19 mouse cellular contexts compared by ENCODE assay signal in the genomic region with DNA sequence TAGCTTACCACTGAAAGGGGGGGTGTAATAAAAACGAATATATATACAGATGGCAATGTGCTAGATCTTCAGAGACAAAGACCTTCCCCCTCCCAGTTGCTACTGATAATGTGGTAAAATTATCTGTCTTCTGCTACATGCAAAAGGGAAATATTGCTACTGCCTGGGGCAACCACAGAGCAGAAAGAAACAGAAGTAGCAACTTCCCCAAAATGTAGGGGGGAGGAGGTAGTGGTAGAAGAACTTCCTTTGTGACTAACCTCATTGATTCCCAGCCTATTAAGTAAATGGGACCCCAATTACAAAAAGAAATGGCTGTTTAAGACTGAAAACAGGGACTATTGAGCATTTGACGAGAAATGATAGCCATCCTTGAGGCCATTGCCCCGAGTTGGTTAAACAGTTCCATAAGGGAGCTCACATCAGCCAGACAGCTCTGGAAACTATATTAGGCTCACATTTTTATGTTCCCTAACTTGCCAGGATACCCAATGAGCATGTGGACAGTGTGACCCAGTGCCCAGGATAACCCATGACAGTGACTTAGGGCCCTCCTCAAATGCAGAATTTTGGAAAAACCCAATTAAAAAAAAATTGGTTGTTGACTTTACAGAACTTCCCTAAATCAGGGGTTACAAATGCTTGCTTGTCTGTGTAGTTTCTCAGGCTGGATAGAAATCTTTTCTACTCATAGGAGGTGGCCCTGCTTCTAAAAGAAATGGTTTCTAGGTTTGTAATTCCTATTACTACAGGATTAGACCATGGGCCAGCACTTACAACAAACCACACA. TPM values are rescaled to one million over a fixed set of nuclear protein-coding genes. Genes with fewer than 3 reads are reported as not detected.
DNase-seq lines count a peak whose midpoint lies in the region; ATAC-seq and TF ChIP-seq lines count a peak whose summit lies in the region.
"Had no signal": no experiment of that assay in that cellular context is flagged by ENCODE, and none has a peak within 500 bp of the region (broad histone marks: within the 10 kb centered on the region; RNA-seq: fewer than 3 reads in every experiment).

No protein-coding gene starts in this region.

- no peak overlapping the region for H3K9ac ChIP-seq in liver, embryonic 15.5 days
- no peak overlapping the region for H3K9ac ChIP-seq in liver, embryonic 12.5 days
- H3K9ac ChIP-seq in hindbrain, postnatal 0 days (replicated peaks; ENCODE audit: low read length) = no peak overlapping the region
- H3K9ac ChIP-seq: forebrain, postnatal 0 days; limb, embryonic 13.5 days had no signal

- no peak for TF ChIP-seq CTCF in G1E (IDR thresholded peaks at IDR 0.05; ENCODE audit: low read depth, low read length)
- no peak for TF ChIP-seq CTCF in hindbrain, postnatal 0 days (IDR thresholded peaks at IDR 0.05; ENCODE audit: low read depth)

- no peak overlapping the region for H3K4me2 ChIP-seq in liver, embryonic 15.5 days
- H3K4me2 ChIP-seq in liver, embryonic 12.5 days = no peak overlapping the region
- no peak overlapping the region for H3K4me2 ChIP-seq in hindbrain, postnatal 0 days (ENCODE audit: low read depth, low read length)
- H3K4me2 ChIP-seq: limb, embryonic 13.5 days had no signal

- peak; percentile 49 for DNase-seq in G1E (ENCODE audit: low spot score)
- peak; percentile 10 to 55 for DNase-seq in natural killer cell, adult 2 months (ENCODE audit: low spot score in 2 of 2)
- no peak for DNase-seq in ovary, postnatal 14 days (ENCODE audit: low spot score)
- DNase-seq in hindbrain, postnatal 0 days (ENCODE audit: low spot score) = no peak
- DNase-seq: adrenal gland, postnatal 14 days; cerebellum, adult 11 months; forebrain, postnatal 0 days; gastrocnemius, postnatal 25 days; layer of hippocampus, postnatal 36 days; thymus, postnatal 36 days had no signal

- H3K27me3 ChIP-seq in liver, embryonic 15.5 days = no peaks in the 10 kb centered on the region
- H3K27me3 ChIP-seq in liver, embryonic 12.5 days (replicated peaks) = no peaks in the 10 kb centered on the region
- peaks cover 10% of the 10 kb centered on the region for H3K27me3 ChIP-seq in G1E (ENCODE audit: insufficient read depth, low read length)
- no peaks in the 10 kb centered on the region for H3K27me3 ChIP-seq in hindbrain, postnatal 0 days (ENCODE audit: insufficient read depth, low read length)
- H3K27me3 ChIP-seq: limb, embryonic 13.5 days had no signal

- no peak for ATAC-seq in liver, embryonic 15.5 days (ENCODE audit: insufficient read depth)
- no peak for ATAC-seq in liver, embryonic 12.5 days
- peak; percentile 87 for ATAC-seq in G1E (ENCODE audit: extremely low read depth, insufficient number of reproducible peaks, low FRiP score, poor library complexity, severe bottlenecking)
- ATAC-seq in granulocyte monocyte progenitor cell, adult 5-6 weeks (replicated peaks; ENCODE audit: poor library complexity, severe bottlenecking) = peak; percentile 98
- ATAC-seq in hindbrain, postnatal 0 days = no peak
- ATAC-seq: forebrain, postnatal 0 days had no signal

- H3K4me1 ChIP-seq in liver, embryonic 15.5 days (replicated peaks) = no peaks in the 10 kb centered on the region
- no peaks in the 10 kb centered on the region for H3K4me1 ChIP-seq in liver, embryonic 12.5 days
- H3K4me1 ChIP-seq in G1E (ENCODE audit: insufficient read depth, low read depth, low read length) = peaks cover 26% of the 10 kb centered on the region
- H3K4me1 ChIP-seq in hindbrain, postnatal 0 days (ENCODE audit: insufficient read depth, low read length) = no peaks in the 10 kb centered on the region
- H3K4me1 ChIP-seq: limb, embryonic 13.5 days; midbrain, embryonic 10.5 days had no signal

- no peak overlapping the region for H3K4me3 ChIP-seq in liver, embryonic 15.5 days (replicated peaks)
- H3K4me3 ChIP-seq in liver, embryonic 12.5 days = no peak overlapping the region
- no peak overlapping the region; the same call in 1 of the 2 replicates for H3K4me3 ChIP-seq in G1E (ENCODE audit: low read depth, low read length)
- H3K4me3 ChIP-seq in hindbrain, postnatal 0 days (ENCODE audit: low read length) = no peak overlapping the region
- H3K4me3 ChIP-seq: limb, embryonic 13.5 days; midbrain, embryonic 10.5 days had no signal

- no peaks in the 10 kb centered on the region for H3K36me3 ChIP-seq in liver, embryonic 15.5 days (replicated peaks)
- H3K36me3 ChIP-seq in liver, embryonic 12.5 days = no peaks in the 10 kb centered on the region
- no peaks in the 10 kb centered on the region for H3K36me3 ChIP-seq in G1E (replicated peaks)
- no peaks in the 10 kb centered on the region for H3K36me3 ChIP-seq in hindbrain, postnatal 0 days (ENCODE audit: insufficient read depth, low read length)
- H3K36me3 ChIP-seq: limb, embryonic 13.5 days; midbrain, embryonic 10.5 days had no signal

- 3% methylated on average over 3 of the region's 3 CpGs for WGBS in liver, embryonic 15.5 days (ENCODE audit: insufficient replicate concordance)
- WGBS in liver, embryonic 12.5 days (ENCODE audit: insufficient replicate concordance) = 16% methylated on average over 3 of the region's 3 CpGs
- WGBS in hindbrain, postnatal 0 days = 72% methylated on average over 3 of the region's 3 CpGs

- H3K9me3 ChIP-seq in liver, embryonic 15.5 days (replicated peaks) = no peaks in the 10 kb centered on the region
- no peaks in the 10 kb centered on the region for H3K9me3 ChIP-seq in liver, embryonic 12.5 days (replicated peaks)
- H3K9me3 ChIP-seq in G1E (replicated peaks) = no peaks in the 10 kb centered on the region
- no peaks in the 10 kb centered on the region for H3K9me3 ChIP-seq in hindbrain, postnatal 0 days (ENCODE audit: low read length)
- H3K9me3 ChIP-seq: limb, embryonic 13.5 days; midbrain, embryonic 10.5 days had no signal

- H3K27ac ChIP-seq in liver, embryonic 15.5 days (replicated peaks) = 0 out of 2 replicates have a peak overlapping the region, but pooled peaks have one; percentile 29
- H3K27ac ChIP-seq in liver, embryonic 12.5 days = no peak overlapping the region
- no peak overlapping the region for H3K27ac ChIP-seq in hindbrain, postnatal 0 days
- H3K27ac ChIP-seq: limb, embryonic 13.5 days; midbrain, embryonic 10.5 days had no signal

RNA-seq across cellular contexts. Expression of a gene that starts 46.7 kb away (rescaled TPM):
- not detected in 2 replicates for polyA plus RNA-seq in liver, embryonic 15.5 days (2015; fragmentation: Nextera tagmentation; extraction: Ambion mirVana)
- polyA plus RNA-seq in liver, embryonic 12.5 days (2016; fragmentation: Nextera tagmentation; extraction: Ambion mirVana) = not detected in 2 replicates
- total RNA-seq in G1E (2014; fragmentation: Nextera tagmentation) (not detected in 2 replicates), G1E (2017) (not detected in 2 replicates)
- polyA plus RNA-seq in G1E (2012) = not detected in 2 replicates
- not detected in 2 replicates for total RNA-seq in granulocyte monocyte progenitor cell, adult 5-6 weeks (2014; fragmentation: Nextera tagmentation)
- total RNA-seq in granulocyte monocyte progenitor cell, adult 5-6 weeks (2017) = 0.15 TPM in 1 of 2 replicates, not detected in the other
- total RNA-seq in hindbrain, postnatal 0 days (2014; rRNA removed) = not detected in 2 replicates
- polyA plus RNA-seq in hindbrain, postnatal 0 days (2015; fragmentation: Nextera tagmentation; extraction: Ambion mirVana) = not detected in 2 replicates
- total RNA-seq: adrenal gland, postnatal 14 days; forebrain, postnatal 0 days; gastrocnemius, postnatal 25 days had no signal
- polyA plus RNA-seq: cortical plate, adult 2 months; forebrain, postnatal 0 days; heart, embryonic 16.5 days; kidney, embryonic 16.5 days; midbrain, embryonic 10.5 days; stomach, embryonic 14.5 days had no signal

Comparison
In these comparisons a context has a peak if more than half of its experiments do, and no peak if none do; other contexts are left out.
1. ATAC-seq: peak in G1E (single experiment) and granulocyte monocyte progenitor cell, adult 5-6 weeks (single experiment); none in liver, embryonic 15.5 days (single experiment), liver, embryonic 12.5 days (single experiment) and hindbrain, postnatal 0 days (single experiment).
2. DNase-seq: peak in G1E (single experiment) and natural killer cell, adult 2 months (2 of 2); none in ovary, postnatal 14 days (single experiment) and hindbrain, postnatal 0 days (single experiment).